Mouse (Mus musculus): ENCODE measurements around the gene Vasp.

DNA sequence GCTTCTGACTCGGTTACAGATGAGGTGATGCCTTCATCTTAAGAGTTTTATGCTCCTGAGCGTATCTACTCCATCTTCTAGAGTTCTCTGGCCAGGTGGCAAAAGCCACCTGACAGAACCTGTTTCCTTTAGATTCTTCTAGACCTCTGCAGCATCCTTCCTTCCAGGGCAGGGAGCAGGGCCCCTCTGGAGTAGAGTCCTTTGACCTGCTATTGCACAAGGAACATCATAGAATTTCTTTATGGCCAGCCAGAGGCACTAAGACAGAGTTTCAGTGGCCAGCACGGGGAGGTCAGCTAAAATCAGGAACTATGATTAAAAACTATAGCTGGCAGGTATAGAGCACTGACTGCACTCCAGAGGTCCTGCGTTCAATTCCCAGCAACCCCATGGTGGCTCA is 19.5 kb downstream of the Vasp start:
- TF ChIP-seq CTCF (IDR thresholded peaks at IDR 0.05; ENCODE audit: borderline replicate concordance, extremely low read depth, insufficient read depth, insufficient read length) (no peak), POLR2A (IDR thresholded peaks at IDR 0.05; ENCODE audit: borderline replicate concordance, extremely low read depth, insufficient read depth, insufficient read length, poor library complexity, severe bottlenecking) (no peak)
